Mouse (Mus musculus): ENCODE measurements at regions not wholly inside any gene's neighbourhood (a gene's known extent, or its start where the extent isn't known, plus 50 kb on each side); places are given as distances from the start of the nearest gene placed in this dataset.
A peak's percentile ranks its signal among the peaks of the same experiment; 100 is the strongest.

DNA sequence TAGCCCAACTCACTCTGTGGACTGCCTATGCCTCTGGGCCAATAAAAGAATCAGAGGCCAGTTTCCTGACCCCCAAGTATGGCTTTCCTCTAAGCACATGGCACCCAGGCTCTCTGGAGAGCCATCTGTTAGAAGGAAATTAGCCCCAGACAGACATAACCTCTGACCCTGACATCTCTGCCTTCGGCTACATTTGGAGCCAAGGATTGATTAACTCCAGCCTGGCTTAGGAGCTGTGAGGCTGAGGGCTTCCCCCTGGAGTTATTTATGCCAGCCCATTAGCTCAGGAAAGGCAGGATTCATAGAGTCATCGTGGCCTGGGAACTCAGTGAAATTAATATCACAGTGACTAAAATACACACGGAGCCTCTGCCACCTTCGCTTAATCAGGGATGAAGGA is 137.5 kb downstream of the Wscd1 start:
- DNase-seq (ENCODE audit: low read depth, low spot score): peak; percentile 46

DNA sequence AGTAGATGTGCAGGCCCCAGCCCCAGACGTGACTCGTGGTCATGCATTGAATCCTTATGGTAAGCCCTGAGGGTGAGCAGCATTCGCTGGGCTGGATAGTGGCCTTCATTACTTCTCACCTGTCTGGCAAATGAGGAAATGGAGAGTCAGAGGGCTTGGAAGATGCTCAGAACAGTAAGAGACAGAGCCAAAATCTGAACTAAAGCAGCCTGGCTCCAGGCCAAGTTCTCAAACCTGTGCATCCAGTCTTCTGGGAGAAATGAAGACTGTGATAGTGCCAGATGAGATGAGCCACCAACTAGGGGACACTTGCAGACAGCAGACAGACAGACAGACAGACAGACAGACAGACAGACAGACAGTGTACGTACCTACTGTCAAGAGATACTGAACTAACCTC is 137.1 kb downstream of the Wscd1 start:
- no peak for DNase-seq (ENCODE audit: low read depth, low spot score)

DNA sequence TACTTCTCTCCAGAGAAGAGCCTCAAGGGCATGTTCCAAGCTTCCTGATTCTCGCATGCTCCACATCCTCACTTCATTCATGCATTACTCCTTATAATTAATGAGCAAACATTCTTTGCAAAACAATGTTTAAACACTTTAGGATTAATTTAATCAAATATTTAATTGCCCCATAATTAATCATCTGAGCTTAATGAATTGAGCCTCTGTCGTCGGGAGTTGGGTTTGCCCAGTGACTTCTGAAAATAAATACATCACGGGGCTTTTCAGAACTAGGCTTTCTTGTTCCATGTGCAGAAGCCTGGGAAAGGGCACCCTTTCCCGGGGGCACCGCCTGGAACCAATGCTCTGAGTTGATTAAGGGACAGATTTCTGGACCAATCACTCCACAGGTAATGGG is 135.1 kb downstream of the Wscd1 start:
- DNase-seq (ENCODE audit: low read depth, low spot score): no peak

DNA sequence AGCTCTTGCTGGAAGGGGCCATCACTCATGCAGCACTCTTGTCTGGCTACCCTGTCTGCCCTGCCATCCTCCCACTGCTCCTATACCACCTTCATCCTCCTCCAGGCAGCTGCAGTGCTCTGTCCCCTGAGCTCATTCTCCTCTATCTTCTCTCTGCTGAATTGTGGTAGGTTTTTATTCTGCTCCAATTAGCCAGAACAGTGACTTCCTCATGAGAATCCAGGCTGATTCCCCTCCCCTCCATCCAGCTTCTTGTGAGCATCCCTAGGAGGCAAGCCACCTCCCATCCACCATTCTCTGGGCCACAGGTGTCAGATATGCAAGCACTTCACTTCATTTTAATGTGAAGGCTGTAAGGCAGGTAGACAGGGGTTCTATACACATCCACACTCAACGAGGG is 132.1 kb downstream of the Wscd1 start:
- no peak for DNase-seq (ENCODE audit: low read depth, low spot score)

DNA sequence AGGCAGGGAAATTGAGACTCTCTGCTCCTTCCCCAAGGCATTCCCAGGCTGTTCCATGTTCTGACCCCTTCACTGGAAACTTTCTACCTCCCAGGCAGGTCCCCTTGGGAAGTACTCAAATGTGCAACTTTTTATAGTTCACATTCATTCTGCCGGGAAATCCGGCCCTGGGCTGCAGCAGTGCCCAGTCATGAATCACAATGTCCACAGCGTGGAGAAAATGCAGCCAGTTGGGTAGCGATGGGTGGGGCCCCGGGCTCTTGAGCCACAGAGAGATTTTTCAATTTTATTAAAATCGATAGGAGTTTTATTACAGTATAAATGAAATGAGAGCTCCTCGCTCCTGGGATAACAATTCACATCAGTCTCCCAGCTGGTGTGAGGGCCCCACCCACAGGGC is 121.6 kb downstream of the Wscd1 start:
- DNase-seq (ENCODE audit: low read depth, low spot score): no peak

DNA sequence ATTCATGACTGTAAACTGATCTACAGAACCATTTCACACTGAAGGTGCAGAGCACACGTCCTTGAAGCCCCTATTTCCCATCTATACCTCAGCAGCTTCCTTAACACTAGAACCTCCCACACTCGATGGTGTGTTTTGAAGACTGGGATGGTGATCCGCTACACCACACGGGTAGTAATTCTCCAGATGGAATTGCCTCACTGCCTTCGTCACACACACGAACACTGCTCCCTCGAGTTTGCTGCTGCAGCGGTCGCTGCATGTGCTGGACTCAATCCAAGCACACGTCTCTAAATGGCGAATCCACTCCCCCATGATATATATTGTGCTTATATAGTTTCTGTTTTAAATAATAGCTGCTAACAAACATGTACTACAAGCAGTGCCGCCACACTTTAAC is 117.0 kb downstream of the Wscd1 start:
- DNase-seq (ENCODE audit: low read depth, low spot score): no peak

DNA sequence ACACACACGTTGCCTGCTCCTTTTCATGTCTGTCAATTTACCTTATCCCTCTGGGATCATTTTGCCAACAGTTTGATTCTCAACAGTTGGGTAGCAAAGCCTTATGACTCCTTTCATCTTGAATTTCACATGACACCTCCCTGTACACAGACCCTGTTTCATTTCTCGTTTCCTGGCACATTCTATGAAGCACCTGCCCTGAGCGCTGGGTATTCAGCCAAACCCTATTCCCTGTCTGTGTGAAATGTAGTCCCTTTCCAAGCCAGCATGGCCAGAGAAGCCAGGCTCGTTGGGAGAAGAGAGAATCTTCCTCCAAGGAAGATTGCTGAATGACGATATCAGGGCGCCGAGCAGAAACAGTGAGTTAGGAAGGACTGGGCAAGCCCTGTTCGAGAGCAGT is 108.2 kb downstream of the Wscd1 start:
- no peak for DNase-seq (ENCODE audit: low read depth, low spot score)

DNA sequence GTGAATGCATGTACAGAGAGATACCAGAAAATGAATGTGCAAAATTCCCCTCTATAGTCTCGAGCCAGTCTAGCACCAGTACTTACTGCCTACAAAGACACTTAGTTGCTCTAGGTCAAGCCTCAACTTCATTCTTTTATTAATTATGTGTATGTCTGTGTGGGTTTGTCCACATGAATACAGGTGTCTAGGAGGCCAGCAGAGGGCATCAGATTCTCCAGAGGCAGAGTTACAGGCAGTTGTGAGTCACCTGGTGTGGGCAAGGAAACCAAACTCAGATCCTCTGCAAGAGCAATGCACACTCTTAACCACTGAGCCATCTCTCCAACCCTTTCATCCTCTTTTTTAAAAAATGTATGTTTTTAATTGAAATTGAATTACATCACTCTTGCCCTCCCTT is 105.8 kb downstream of the Wscd1 start:
- no peak for DNase-seq (ENCODE audit: low read depth, low spot score)

DNA sequence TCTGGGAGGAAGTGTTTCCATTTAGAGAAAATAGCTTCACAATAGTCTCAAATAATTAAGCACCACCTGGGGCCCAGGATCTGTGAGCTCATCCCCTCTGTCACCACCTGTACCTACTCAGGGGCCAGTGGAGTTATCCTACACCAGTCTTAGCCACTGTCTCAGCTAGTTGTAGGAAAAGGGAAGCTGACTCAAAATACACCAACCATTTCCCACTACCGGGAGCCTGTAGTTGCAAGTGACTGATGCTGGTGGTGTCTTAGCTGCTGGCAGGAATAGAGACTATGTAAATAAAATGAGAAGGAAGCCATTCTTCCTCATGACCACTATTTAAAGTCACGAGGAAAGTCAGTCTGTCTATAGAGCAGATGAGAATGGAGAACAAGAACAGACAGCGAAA is 105.3 kb downstream of the Wscd1 start:
- DNase-seq (ENCODE audit: low read depth, low spot score): no peak

DNA sequence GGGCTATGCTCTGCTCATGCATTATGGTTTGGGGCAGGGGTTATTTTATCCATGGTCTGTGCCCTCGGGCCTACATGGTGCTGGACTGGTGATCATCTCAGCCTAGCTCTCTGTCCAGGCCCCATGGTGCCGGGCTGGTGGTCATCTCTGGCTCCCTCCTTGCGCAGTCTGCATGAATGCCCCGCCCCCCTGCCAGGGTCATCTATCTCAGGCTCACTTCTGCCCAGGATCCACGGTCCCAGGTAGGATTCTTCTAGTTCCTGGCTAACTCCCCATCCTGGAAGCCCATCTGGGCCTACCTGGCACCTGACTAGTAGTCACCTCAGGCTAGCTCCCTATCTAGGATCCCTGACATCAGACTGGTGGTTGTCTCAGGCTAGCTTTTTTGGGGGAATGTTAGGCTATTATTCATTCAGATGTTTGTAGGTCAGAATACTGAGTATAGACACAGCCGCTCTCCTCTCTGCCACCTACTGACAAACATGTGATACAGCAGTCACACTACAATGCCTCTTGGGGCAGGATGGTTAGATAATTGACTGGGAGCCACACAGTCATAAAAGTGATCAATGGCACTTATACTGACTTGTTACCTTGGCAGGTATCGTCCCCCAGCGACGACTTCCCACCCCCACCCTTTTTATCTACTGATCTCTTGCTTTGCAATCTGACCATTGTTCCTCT is 98.1 kb downstream of the Wscd1 start:
- DNase-seq (ENCODE audit: low read depth, low spot score): no peak

DNA sequence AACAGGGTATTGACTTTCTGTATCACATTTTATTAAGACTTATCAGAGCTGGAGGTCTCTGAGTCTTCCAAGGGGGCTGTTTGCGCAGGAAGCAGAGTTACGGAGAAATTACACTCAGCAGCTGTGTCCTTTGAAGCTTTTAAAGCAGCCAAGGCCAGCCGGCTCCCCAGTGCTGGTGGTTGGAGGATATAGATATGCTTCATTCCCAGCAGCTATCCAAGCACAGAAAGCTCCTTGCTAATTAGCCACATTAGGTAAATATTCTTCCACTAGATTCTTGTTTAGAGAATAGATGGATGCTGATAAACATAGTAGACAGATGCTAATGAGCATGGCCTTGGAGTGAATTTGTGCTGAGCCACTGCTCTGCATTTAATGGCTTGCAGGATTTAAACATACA is 96.8 kb downstream of the Wscd1 start:
- DNase-seq (ENCODE audit: low read depth, low spot score): no peak

DNA sequence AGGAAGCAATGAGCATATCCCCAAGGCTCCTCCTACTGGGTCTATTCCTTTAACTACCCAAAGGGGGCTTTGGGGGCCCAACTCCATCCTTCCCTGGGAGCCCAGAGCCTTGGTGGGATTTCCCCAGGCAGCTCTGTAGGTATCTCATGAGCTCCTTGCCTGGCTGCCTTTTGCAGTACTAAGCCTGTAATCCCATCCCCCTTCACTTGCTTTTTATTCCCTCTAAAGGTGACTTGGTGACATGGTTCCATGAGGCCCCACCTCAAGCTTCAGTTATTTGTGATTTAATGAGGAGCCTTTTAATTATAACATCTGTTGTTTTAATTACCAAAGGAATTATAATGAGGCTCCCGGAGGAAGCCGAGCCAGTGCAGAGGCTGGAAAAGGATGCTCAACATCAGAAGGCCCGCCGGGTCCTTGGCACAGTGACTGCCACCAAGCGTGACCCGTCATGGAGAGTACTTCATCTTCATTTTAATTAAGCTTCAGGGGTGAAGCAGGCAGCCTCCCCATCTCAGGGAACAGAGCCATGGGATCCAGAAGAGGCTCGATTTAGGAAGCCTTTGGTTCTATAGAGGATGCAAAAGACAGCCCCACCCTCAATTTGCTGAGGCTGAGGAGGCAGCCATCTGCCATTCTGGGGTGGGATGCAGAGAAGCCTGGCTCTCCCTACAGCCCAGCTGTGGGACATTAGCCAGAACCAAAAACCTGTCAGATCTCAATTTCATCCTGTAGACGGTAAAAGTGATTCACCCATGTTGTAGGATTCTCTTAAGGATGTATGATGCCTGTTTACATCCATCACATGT is 91.1 kb downstream of the Wscd1 start:
- no peak for DNase-seq (ENCODE audit: low read depth, low spot score)
